Mouse (Mus musculus) heart, adult 2 months (tissue): ENCODE measurements around the gene 1700025G04Rik. TPM values are rescaled to one million over a fixed set of nuclear protein-coding genes. Genes with fewer than 3 reads are reported as not detected.
A peak's percentile ranks its signal among the peaks of the same experiment; 100 is the strongest.

ENCODE experiments used
- DNase-seq, 2 experiments: peaks; one replicate each; pipeline ENCODE4 v3.0.0; 2021
- H3K27ac ChIP-seq: fragments of 200-600 bp; 2 replicates; pipeline ENCODE4 v1.8.1; 2022
- H3K27me3 ChIP-seq: fragments of 200-500 bp; 2 replicates; pipeline ENCODE4 v1.6.1; 2012; ENCODE audit warnings: mild to moderate bottlenecking, low read length, inconsistent platforms, mixed read lengths; ENCODE audit not compliant: control insufficient read depth, insufficient read depth
- H3K36me3 ChIP-seq: fragments of 200-500 bp; 2 replicates; pipeline ENCODE4 v1.6.1; 2012; ENCODE audit warnings: low read length, inconsistent platforms; ENCODE audit not compliant: control insufficient read depth, insufficient read depth
- H3K4me1 ChIP-seq: fragments of 200-500 bp; 2 replicates; pipeline ENCODE4 v1.6.1; 2011; ENCODE audit warnings: low read length; ENCODE audit not compliant: control insufficient read depth, insufficient read depth
- H3K4me3 ChIP-seq: fragments of 200-600 bp; 2 replicates; pipeline ENCODE4 v1.8.1; 2022
- H3K79me2 ChIP-seq: fragments of 200-500 bp; replicated peaks from 2 replicates; pipeline ENCODE4 v1.6.1; 2012; ENCODE audit warnings: mild to moderate bottlenecking, inconsistent platforms, low read length, moderate library complexity, mixed read lengths; ENCODE audit not compliant: control insufficient read depth, insufficient read depth
- H3K9ac ChIP-seq: fragments of 200-500 bp; 2 replicates; pipeline ENCODE4 v1.6.1; 2012; ENCODE audit warnings: low read depth, mild to moderate bottlenecking, control low read depth, inconsistent platforms, low read length, mixed read lengths
- CTCF ChIP-seq: fragments of 200-600 bp; IDR thresholded peaks from 2 replicates; pipeline ENCODE4 v1.8.1; 2022; ENCODE audit warnings: antibody characterized with exemption, mild to moderate bottlenecking, moderate library complexity
- EP300 ChIP-seq: fragments of 200-500 bp; IDR thresholded peaks from 2 replicates; pipeline ENCODE4 v1.6.1; 2011; ENCODE audit warnings: low read depth, low read length, control low read depth; ENCODE audit not compliant: insufficient read depth
- POLR2A ChIP-seq: fragments of 200-500 bp; IDR thresholded peaks from 2 replicates; pipeline ENCODE4 v1.6.1; 2011; ENCODE audit warnings: mild to moderate bottlenecking, low read depth, low read length, control low read depth; ENCODE audit not compliant: insufficient read depth
- WGBS: fragments of 180-500 bp; shearing (Covaris S2); methylation state at CpG from one replicate; pipeline ENCODE4 v1.1.7; 2018; 5-methylcytosine and 5-hydroxymethylcytosine counted together
- intact Hi-C: fragments of 180-260 bp; cut with DNase I; formaldehyde crosslinking; loops from one replicate; pipeline ENCODE4 v1.15.1; 2025
- polyA plus RNA-seq: library from polyadenylated mRNA; depleted of rRNA; stranded (reverse); fragments of >200 nt; gene quantifications from 2 replicates; pipeline ENCODE4 v1.2.3, GENCODE M21; 2012
- total RNA-seq, 2 experiments: library from RNA; stranded (reverse); gene quantifications; 2 replicates each; pipeline ENCODE4 v1.2.3; 2021

The 1700025G04Rik gene
- total and polyA plus RNA-seq, 3 experiments = 11.0 to 46.1 (median 40.4) TPM

- Histone ChIP-seq H3K27ac (peak overlapping the region; percentile 13), H3K4me3 (no peak overlapping the region), H3K27me3 (no peaks in the 10 kb centered on the region), H3K36me3 (no peaks in the 10 kb centered on the region; the same call in 1 of the 2 replicates), H3K4me1 (peaks cover 14% of the 10 kb centered on the region), H3K79me2 (no peaks in the 10 kb centered on the region), H3K9ac (no peak overlapping the region)
- intact Hi-C loops = no loop called here
- peak; percentile 68 to 83 for DNase-seq
- WGBS = 7% methylated on average over 7 of the region's 7 CpGs
- no peak for TF ChIP-seq POLR2A
- TF ChIP-seq EP300 = no peak
- no peak for TF ChIP-seq CTCF
Observed at GRCm38 (mm10) chr1:151953563-151953962, 136.4 kb downstream of the 1700025G04Rik start.

- intact Hi-C loops = no loop called here
- 33% methylated on average over 3 of the region's 3 CpGs for WGBS
- peaks cover 2% of the 10 kb centered on the region; the same call in 1 of the 2 replicates for H3K36me3 ChIP-seq
- no peaks in the 10 kb centered on the region for H3K27me3 ChIP-seq
- peak in 1 of 2 experiments; percentile 50 for DNase-seq
- peak overlapping the region; percentile 38 for H3K4me3 ChIP-seq
- peak overlapping the region; percentile 76 for H3K27ac ChIP-seq
- H3K9ac ChIP-seq = peak overlapping the region; percentile 61
- peaks cover 10% of the 10 kb centered on the region for H3K4me1 ChIP-seq
- H3K79me2 ChIP-seq = 0 out of 2 replicates have a peak, but pooled peaks cover 1% of the 10 kb centered on the region
- TF ChIP-seq EP300 (no peak), POLR2A (no peak), CTCF (no peak)
Observed at GRCm38 (mm10) chr1:151948065-151948464, 141.9 kb downstream of the 1700025G04Rik start.

- Histone ChIP-seq H3K4me3 (peak overlapping the region; percentile 38), H3K27me3 (no peaks in the 10 kb centered on the region), H3K27ac (peak overlapping the region; percentile 76), H3K79me2 (0 out of 2 replicates have a peak, but pooled peaks cover 1% of the 10 kb centered on the region), H3K36me3 (peaks cover 2% of the 10 kb centered on the region; the same call in 1 of the 2 replicates), H3K4me1 (peaks cover 10% of the 10 kb centered on the region), H3K9ac (peak overlapping the region; percentile 61)
- DNase-seq = peak in 1 of 2 experiments; percentile 23
- no peak for TF ChIP-seq CTCF
- TF ChIP-seq POLR2A = peak; percentile 91
- TF ChIP-seq EP300 = 0 out of 2 replicates have a peak, but pooled peaks have one; percentile 36
- WGBS = 8% methylated on average over 4 of the region's 4 CpGs
- intact Hi-C loops = no loop called here
Observed at GRCm38 (mm10) chr1:151947571-151947970, 142.4 kb downstream of the 1700025G04Rik start.

GRCm38 (mm10) chr1:151944457-151945223 lies 145.3 kb downstream of the 1700025G04Rik start:
- H3K4me3 ChIP-seq = no peak overlapping the region
- TF ChIP-seq CTCF = no peak
- TF ChIP-seq EP300 = no peak
- no peak for TF ChIP-seq POLR2A
- WGBS = 43% methylated on average over 10 of the region's 10 CpGs
- no peak for DNase-seq
- H3K79me2 ChIP-seq = 0 out of 2 replicates have a peak, but pooled peaks cover 1% of the 10 kb centered on the region
- peaks cover 2% of the 10 kb centered on the region; the same call in 1 of the 2 replicates for H3K36me3 ChIP-seq
- intact Hi-C loops = no loop called here
- H3K9ac ChIP-seq = no peak overlapping the region
- H3K4me1 ChIP-seq = peaks cover 11% of the 10 kb centered on the region
- H3K27ac ChIP-seq = no peak overlapping the region; the same call in 1 of the 2 replicates
- H3K27me3 ChIP-seq = no peaks in the 10 kb centered on the region

GRCm38 (mm10) chr1:151943681-151944237 lies 146.2 kb downstream of the 1700025G04Rik start:
- TF ChIP-seq EP300 (no peak), CTCF (no peak), POLR2A (no peak)
- no peak for DNase-seq
- Histone ChIP-seq H3K27ac (no peak overlapping the region; the same call in 1 of the 2 replicates), H3K36me3 (peaks cover 2% of the 10 kb centered on the region; the same call in 1 of the 2 replicates), H3K27me3 (no peaks in the 10 kb centered on the region), H3K4me3 (no peak overlapping the region), H3K79me2 (0 out of 2 replicates have a peak, but pooled peaks cover 1% of the 10 kb centered on the region), H3K4me1 (peaks cover 13% of the 10 kb centered on the region), H3K9ac (no peak overlapping the region)
- WGBS = 38% methylated on average over 8 of the region's 8 CpGs
- intact Hi-C loops = no loop called here
